Mouse (Mus musculus) T-helper 1 cell (primary cell): ENCODE data around the gene Xpnpep2.

ENCODE experiments used
- in situ Hi-C: fragments of 300-600 bp; cut with MboI, MseI; formaldehyde crosslinking; loops from one replicate; pipeline ENCODE4 v1.15.1; 2025; ENCODE audit warnings: high pct_unique_total_duplicates

Gene Xpnpep2

GRCm38 (mm10) chrX:48124132-48125071 lies 15.9 kb downstream of the Xpnpep2 start:
- in situ Hi-C loops, result no loop called here

GRCm38 (mm10) chrX:48126903-48127476 lies 18.5 kb downstream of the Xpnpep2 start:
- in situ Hi-C loops, result no loop called here

- in situ Hi-C loops, result no loop called here
These were observed 19.1 kb downstream of the Xpnpep2 start for GRCm38 (mm10) chrX:48127502-48128218.

DNA sequence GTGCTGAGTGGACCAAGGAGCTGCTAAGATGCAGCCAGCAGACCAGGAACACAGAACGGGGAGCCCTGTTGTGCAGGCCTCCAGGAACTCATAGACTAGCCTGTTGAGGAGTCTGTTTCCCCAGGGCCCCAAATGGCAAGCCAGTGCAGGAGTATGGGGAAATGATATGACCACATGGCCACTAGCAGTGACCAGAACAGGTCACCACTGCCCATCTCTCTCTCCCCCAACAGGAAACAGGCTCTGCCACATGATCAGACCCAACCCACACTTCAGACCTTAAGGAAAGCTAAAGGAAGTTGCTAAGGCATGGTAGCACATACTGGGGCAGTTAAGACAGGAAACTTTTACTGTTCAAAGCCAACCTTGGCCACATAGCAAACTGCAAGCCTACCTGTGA lies 20.6 kb downstream of the Xpnpep2 start:
- in situ Hi-C loops, result no loop called here

DNA sequence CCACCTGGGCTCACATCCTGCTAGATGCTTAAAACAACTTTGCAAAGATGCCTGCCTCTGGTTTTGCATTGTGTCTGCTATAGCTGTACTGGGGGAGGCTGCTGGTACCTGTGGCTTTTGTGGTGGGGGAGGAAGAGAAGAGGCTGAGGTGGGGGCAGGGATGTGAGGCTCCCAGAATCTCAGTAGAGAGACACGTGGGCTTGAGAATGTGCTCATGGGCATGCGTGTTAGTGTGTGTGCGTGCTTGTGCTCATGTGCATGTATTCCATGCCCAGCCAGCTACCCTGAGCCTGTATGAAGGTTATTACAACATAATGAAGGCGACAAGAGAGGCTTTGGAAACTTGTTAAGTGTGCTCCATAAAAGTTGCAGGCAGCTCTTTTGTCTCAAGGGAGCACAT lies 28.4 kb downstream of the Xpnpep2 start:
- in situ Hi-C loops, result no loop called here

- in situ Hi-C loops, result no loop called here
These were observed 29.5 kb downstream of the Xpnpep2 start for GRCm38 (mm10) chrX:48138011-48138410.

- in situ Hi-C loops, result no loop called here
These were observed 30.2 kb downstream of the Xpnpep2 start for GRCm38 (mm10) chrX:48138539-48139275.

DNA sequence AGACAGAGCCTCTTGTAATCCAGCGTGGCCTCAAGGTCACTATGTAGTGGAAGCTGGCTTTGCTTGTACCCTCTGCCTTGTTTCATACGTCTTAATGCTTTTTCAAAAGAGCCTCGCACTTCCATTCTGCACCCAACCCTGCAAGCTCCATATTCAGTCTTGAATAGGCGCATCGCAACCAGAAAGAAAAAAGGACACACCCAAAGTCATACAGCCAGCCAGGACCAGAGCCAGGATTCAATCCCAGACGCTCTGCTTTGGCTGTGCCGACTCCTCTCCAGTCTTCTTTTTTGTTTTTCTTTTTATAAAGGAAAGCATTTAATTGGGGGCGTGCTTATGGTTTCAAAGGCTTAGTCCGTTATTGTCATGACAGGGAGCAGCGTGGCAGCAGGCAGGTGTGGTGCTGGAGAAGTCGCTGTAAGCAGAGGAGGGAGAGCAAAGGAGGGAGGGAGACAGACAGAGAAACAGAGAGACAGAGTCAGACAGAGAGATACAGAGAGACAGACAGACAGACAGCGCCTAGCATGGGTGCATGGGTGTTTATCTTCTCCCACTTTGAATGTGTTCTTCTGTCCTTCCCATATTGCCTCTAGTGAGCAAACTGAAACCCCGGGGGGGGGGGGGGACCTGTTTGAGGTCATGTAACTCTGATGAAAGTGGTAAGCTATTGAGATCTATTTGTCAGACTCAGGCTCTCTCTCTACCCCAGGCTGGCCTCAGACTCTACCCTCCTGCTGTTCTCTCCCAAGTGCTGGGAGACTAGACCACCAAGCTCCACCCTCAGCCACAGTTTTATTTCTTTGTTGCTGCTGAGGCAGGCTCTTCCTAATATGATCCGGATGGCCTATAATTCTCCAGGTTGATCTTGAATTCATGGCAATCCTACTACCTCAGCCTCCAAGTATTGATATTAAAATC lies 31.1 kb downstream of the Xpnpep2 start:
- in situ Hi-C loops, result loop anchor here (5.0 kb wide), 1 partner anchor 68 kb away; the partner anchor contains the start of gene Zdhhc9

DNA sequence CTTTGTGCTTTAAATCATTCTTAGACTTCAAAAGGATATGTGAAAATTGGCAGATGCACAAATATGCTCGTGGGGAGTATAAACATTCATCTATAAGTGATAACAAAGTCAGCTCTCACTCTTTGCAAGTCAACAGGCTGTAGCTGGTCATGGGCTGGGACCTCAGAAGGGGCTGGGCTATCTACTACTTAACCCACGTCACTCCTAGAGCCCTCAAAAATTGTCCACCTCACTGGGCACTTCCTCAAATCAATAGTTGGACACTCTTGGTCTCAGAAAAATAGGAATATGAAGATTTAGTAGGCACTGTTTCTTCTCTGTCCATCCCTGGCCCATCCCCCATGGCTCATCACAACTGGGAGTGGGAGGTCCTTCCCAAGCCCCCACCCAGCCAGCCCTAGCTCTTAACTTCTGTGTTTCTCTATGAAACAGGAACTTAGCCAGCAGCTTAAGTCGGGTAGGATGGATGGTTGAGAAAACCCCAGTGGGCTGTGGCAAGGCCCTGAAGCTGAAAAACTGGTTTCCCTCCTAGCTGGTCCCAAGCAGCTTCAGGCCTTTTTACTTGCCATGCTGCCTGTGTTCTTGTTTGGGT lies 31.9 kb downstream of the Xpnpep2 start:
- in situ Hi-C loops, result loop anchor here (5.0 kb wide), 1 partner anchor 67 kb away; the partner anchor contains the start of gene Zdhhc9

DNA sequence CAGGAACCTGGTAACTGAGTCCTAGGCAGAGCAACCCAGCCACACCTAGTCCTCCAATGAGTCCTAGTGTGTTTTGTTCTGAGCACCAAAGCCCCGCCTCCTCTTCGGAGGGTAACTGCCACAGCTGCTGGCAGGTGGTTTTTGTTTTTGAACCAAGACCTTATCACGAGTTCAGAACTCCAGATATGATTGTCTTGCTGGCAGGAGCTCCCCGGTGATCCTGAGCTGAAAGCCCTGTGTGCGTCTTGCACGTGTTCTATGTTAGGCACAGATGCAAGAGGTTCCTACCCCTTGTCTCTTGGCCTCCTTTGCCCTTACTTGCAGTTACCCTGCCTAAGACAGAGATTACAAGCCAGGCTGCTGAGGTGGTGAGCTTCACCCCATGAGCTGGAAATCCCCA lies 33.0 kb downstream of the Xpnpep2 start:
- in situ Hi-C loops, result loop anchor here (5.0 kb wide), 1 partner anchor 66 kb away; the partner anchor contains the start of gene Zdhhc9

DNA sequence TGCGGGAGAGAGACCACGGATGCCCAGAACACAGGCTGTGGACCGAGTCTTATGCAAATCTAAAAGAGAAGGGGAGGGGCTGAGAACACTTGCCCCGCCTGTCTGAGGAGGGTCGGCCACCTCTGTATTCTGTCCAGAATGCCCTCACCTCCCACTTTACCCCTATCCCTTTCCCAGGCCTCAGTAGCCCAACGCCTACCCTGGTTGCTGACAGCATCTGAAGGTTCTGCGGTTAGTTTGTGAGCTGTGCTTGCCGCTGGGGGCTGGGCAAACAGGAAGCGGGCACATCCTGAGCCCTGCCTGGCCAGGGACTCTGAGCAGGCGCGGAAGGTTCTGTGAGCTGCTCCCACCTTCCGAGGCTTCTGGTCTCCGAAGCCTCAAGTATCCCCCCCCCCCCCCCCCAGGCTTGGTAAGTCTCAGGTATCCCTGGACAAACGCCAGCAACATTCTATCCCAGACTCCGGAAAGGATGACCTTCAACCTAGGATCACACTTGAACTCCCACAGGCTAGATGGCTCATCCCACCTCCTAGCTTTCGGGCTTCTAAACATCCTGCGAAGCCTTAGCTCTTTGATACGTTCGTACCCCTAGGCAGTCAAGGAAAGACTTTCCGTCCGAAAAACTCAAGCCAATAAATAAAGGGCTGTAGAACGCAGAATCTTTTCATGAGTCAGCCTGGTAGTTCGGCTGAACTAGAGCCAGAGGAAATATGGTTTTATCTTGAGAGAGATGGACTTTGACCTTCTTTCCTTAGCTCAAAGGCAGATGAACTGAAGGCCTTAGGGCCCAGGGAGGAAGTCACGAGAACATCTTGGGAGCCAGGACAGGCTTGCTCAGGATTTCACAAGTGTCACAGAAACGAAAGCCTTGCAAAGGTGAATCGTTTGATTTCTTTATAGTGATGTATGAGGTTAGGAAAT lies 35.1 kb downstream of the Xpnpep2 start:
- in situ Hi-C loops, result loop anchor here (5.0 kb wide), 1 partner anchor 64 kb away; the partner anchor contains the start of gene Zdhhc9

- in situ Hi-C loops, result no loop called here
These were observed 37.7 kb downstream of the Xpnpep2 start, which contains the start of gene Sash3 for GRCm38 (mm10) chrX:48146262-48146661. Gene Sash3, plus strand, starts transcription at chrX:48146436.

GRCm38 (mm10) chrX:48147226-48147625 lies 38.7 kb downstream of the Xpnpep2 start:
- in situ Hi-C loops, result no loop called here

- in situ Hi-C loops, result no loop called here
These were observed 39.2 kb downstream of the Xpnpep2 start for GRCm38 (mm10) chrX:48147741-48148186.

- in situ Hi-C loops, result no loop called here
These were observed 43.6 kb downstream of the Xpnpep2 start for GRCm38 (mm10) chrX:48152106-48152505.

DNA sequence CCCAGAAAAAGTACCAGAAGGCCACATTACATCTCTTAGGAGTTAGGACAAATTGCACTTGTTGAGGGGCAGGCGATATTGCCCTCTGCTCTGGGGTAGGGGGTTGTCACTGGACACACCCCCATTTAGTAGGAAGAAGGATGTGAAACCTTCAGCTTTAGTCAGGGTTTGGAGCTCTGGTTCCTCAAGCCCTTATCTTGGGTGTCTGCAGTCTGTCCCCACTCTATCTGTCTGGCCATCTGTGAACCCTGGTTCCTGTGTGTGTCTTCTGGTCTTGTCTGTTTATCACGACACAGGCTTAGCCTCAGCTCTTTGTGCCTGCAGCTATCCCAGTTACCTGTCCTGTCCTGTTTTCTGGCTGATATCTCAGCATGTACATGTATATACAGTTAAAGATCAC lies 44.9 kb downstream of the Xpnpep2 start:
- in situ Hi-C loops, result no loop called here

GRCm38 (mm10) chrX:48153949-48154348 lies 45.4 kb downstream of the Xpnpep2 start:
- in situ Hi-C loops, result no loop called here

DNA sequence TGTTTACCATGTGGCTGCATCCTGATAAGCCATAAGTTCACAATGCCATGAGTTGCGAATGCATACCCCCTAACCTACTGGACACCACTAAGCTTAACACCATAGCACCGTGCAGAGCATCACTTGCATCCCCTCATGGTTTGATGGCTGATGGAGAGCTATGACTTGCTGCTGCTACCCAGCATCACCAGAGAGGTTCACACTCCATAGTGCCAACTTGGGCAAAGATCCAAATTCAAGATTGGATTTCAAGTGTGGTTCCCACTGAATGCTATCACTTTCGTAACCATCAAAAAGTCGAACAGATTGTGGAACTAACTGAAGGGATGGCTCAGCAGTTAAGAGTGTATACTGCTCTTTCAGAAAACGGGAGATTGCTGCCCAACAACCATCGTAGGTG lies 47.0 kb downstream of the Xpnpep2 start:
- in situ Hi-C loops, result no loop called here

GRCm38 (mm10) chrX:48157396-48157795 lies 48.9 kb downstream of the Xpnpep2 start:
- in situ Hi-C loops, result no loop called here
